Mouse (Mus musculus): ENCODE data around the gene Wdfy1.
A peak's percentile ranks its signal among the peaks of the same experiment; 100 is the strongest.

Wdfy1 gene

GRCm38 (mm10) chr1:79775927-79776458 is at the start of gene Wdfy1, which contains the start of gene Mrpl44:
TSS of gene Wdfy1 (minus strand) at chr1:79776143.
TSS of gene Mrpl44 (plus strand) at chr1:79776018.
- peak; percentile 96 for DNase-seq (ENCODE audit: low spot score in 2 of 2)

- DNase-seq (ENCODE audit: low spot score in 2 of 2): no peak
Measured at GRCm38 (mm10) chr1:79823951-79824633, 48.1 kb upstream of the Wdfy1 start.

GRCm38 (mm10) chr1:79822806-79823525 is 47.0 kb upstream of the Wdfy1 start:
- peak in 1 of 2 experiments; percentile 48 for DNase-seq (ENCODE audit: low spot score in 2 of 2)

GRCm38 (mm10) chr1:79819296-79819879 is 43.4 kb upstream of the Wdfy1 start:
- no peak for DNase-seq (ENCODE audit: low spot score in 2 of 2)

- DNase-seq (ENCODE audit: low spot score in 2 of 2): no peak
Measured at GRCm38 (mm10) chr1:79815446-79815845, 39.5 kb upstream of the Wdfy1 start.

- DNase-seq (ENCODE audit: low spot score in 2 of 2): no peak
Measured at GRCm38 (mm10) chr1:79809447-79809846, 33.5 kb upstream of the Wdfy1 start.

- no peak for DNase-seq (ENCODE audit: low spot score in 2 of 2)
Measured at GRCm38 (mm10) chr1:79806865-79807264, 30.9 kb upstream of the Wdfy1 start.

GRCm38 (mm10) chr1:79803614-79804013 is 27.7 kb upstream of the Wdfy1 start:
- DNase-seq (ENCODE audit: low spot score in 2 of 2): no peak

- no peak for DNase-seq (ENCODE audit: low spot score in 2 of 2)
Measured at GRCm38 (mm10) chr1:79802858-79803427, 27.0 kb upstream of the Wdfy1 start.

- no peak for DNase-seq (ENCODE audit: low spot score in 2 of 2)
Measured at GRCm38 (mm10) chr1:79797084-79797483, 21.1 kb upstream of the Wdfy1 start.

- no peak for DNase-seq (ENCODE audit: low spot score in 2 of 2)
Measured at GRCm38 (mm10) chr1:79786267-79786927, 10.5 kb upstream of the Wdfy1 start.

- no peak for DNase-seq (ENCODE audit: low spot score in 2 of 2)
Measured at GRCm38 (mm10) chr1:79782433-79782832, 6.5 kb upstream of the Wdfy1 start.

GRCm38 (mm10) chr1:79778011-79778410 is 2.1 kb upstream of the Wdfy1 start:
- no peak for DNase-seq (ENCODE audit: low spot score in 2 of 2)

GRCm38 (mm10) chr1:79774164-79774780 is 1.7 kb downstream of the Wdfy1 start:
- no peak for DNase-seq (ENCODE audit: low spot score in 2 of 2)

GRCm38 (mm10) chr1:79768231-79768630 is 7.7 kb downstream of the Wdfy1 start:
- no peak for DNase-seq (ENCODE audit: low spot score in 2 of 2)

- no peak for DNase-seq (ENCODE audit: low spot score in 2 of 2)
Measured at GRCm38 (mm10) chr1:79764483-79764882, 11.5 kb downstream of the Wdfy1 start.

GRCm38 (mm10) chr1:79764031-79764430 is 11.9 kb downstream of the Wdfy1 start:
- DNase-seq (ENCODE audit: low spot score in 2 of 2): no peak

GRCm38 (mm10) chr1:79762282-79763250 is 13.4 kb downstream of the Wdfy1 start:
- no peak for DNase-seq (ENCODE audit: low spot score in 2 of 2)

GRCm38 (mm10) chr1:79761917-79762271 is 14.0 kb downstream of the Wdfy1 start:
- DNase-seq (ENCODE audit: low spot score in 2 of 2): no peak

Data from urinary bladder, postnatal 4 days (tissue).